Mouse (Mus musculus) C2C12 (cell line): ENCODE measurements around the gene Atp6v0e2.

ENCODE experiments used
- CEBPB ChIP-seq: IDR thresholded peaks from one replicate; pipeline ENCODE4 v1.6.1; 2011; ENCODE audit warnings: low read depth, mild to moderate bottlenecking, control low read depth, moderate library complexity
- CTCF ChIP-seq: IDR thresholded peaks from one replicate; pipeline ENCODE4 v1.5.1; 2011; ENCODE audit not compliant: control insufficient read depth, insufficient read depth, insufficient read length
- FOSL1 ChIP-seq: IDR thresholded peaks from one replicate; pipeline ENCODE4 v1.8.0; 2011; ENCODE audit warnings: mild to moderate bottlenecking, low read length; ENCODE audit not compliant: poor library complexity, insufficient read depth, severe bottlenecking
- MAX ChIP-seq: IDR thresholded peaks from one replicate; pipeline ENCODE4 v1.6.1; 2011; ENCODE audit warnings: mild to moderate bottlenecking, control low read depth
- MYOD1 ChIP-seq: IDR thresholded peaks from one replicate; pipeline ENCODE4 v1.6.1; 2011; ENCODE audit warnings: low read depth; ENCODE audit not compliant: control insufficient read depth, insufficient read length
- USF1 ChIP-seq: IDR thresholded peaks from one replicate; pipeline ENCODE4 v1.6.1; 2011; ENCODE audit warnings: low read depth, mild to moderate bottlenecking, control low read depth, moderate library complexity

- TF ChIP-seq FOSL1: no peak
- TF ChIP-seq CTCF: no peak
- TF ChIP-seq USF1: no peak
- TF ChIP-seq MAX: no peak
- no peak for TF ChIP-seq CEBPB
- no peak for TF ChIP-seq MYOD1
Measured at GRCm38 (mm10) chr6:48573280-48573679, 35.9 kb downstream of the Atp6v0e2 start.
